ENCODE assay signal across 9 mouse cellular contexts in the genomic region with DNA sequence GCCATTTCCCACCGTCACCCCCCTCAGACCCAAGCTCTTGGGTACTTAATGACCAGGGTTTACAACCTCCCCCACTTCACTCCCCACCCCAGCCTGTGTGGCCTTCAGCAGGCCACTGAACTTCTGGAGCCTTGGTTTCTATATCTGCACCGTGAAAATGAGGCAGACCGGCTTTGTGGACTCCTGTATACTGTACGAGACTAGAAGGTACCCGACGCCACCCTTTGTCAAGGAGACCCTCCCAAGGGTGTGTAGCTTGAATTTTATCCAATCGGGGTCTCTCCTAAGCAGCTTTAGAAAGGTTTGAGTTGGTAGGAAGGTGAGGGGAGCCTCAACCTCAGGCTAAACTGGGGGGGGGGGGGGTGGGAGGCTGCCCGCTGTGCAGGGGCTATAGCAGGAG. TPM values are rescaled to one million over a fixed set of nuclear protein-coding genes. Genes with fewer than 3 reads are reported as not detected.
DNase-seq lines count a peak whose midpoint lies in the region; ATAC-seq lines count a peak whose summit lies in the region.
"Had no signal": no experiment of that assay in that cellular context is flagged by ENCODE, and none has a peak within 500 bp of the region (broad histone marks: within the 10 kb centered on the region; RNA-seq: fewer than 3 reads in every experiment).

No protein-coding gene starts in this region.

- no peaks in the 10 kb centered on the region for H3K36me3 ChIP-seq in lung, embryonic 15.5 days
- H3K36me3 ChIP-seq in forebrain, embryonic 14.5 days (ENCODE audit: control insufficient read depth, insufficient read depth, low read length) = no peaks in the 10 kb centered on the region
- no peaks in the 10 kb centered on the region for H3K36me3 ChIP-seq in limb, embryonic 11.5 days (ENCODE audit: control insufficient read depth, insufficient read depth, low read length)
- no peaks in the 10 kb centered on the region for H3K36me3 ChIP-seq in stomach, embryonic 14.5 days (ENCODE audit: control insufficient read depth, insufficient read depth, low read length)

- peaks cover 11% of the 10 kb centered on the region; the same call in 1 of the 2 replicates for H3K4me1 ChIP-seq in lung, embryonic 15.5 days
- peaks cover 18% of the 10 kb centered on the region for H3K4me1 ChIP-seq in forebrain, embryonic 14.5 days (ENCODE audit: control insufficient read depth, insufficient read depth, low read length)
- peaks cover 9% of the 10 kb centered on the region; the same call in 1 of the 2 replicates for H3K4me1 ChIP-seq in limb, embryonic 11.5 days (ENCODE audit: control insufficient read depth, insufficient read depth, low read length)
- H3K4me1 ChIP-seq in stomach, embryonic 14.5 days (ENCODE audit: control insufficient read depth, insufficient read depth, low read length) = peaks cover 9% of the 10 kb centered on the region; the same call in 1 of the 2 replicates

- peak overlapping the region; percentile 46 for H3K4me2 ChIP-seq in lung, embryonic 15.5 days
- H3K4me2 ChIP-seq in forebrain, embryonic 14.5 days (ENCODE audit: low read length) = peak overlapping the region; percentile 28; the same call in 1 of the 2 replicates
- peak overlapping the region; percentile 37; the same call in 1 of the 2 replicates for H3K4me2 ChIP-seq in limb, embryonic 11.5 days (ENCODE audit: low read depth, severe bottlenecking)
- peak overlapping the region; percentile 29 for H3K4me2 ChIP-seq in stomach, embryonic 14.5 days (replicated peaks; ENCODE audit: low read depth, low read length)

- WGBS in lung, embryonic 15.5 days = 26% methylated on average over 8 of the region's 8 CpGs
- WGBS in forebrain, embryonic 14.5 days = 21% methylated on average over 8 of the region's 8 CpGs
- 16% methylated on average over 8 of the region's 8 CpGs for WGBS in limb, embryonic 11.5 days
- 17% methylated on average over 7 of the region's 8 CpGs for WGBS in stomach, embryonic 14.5 days

- peaks cover 36% of the 10 kb centered on the region; the same call in 1 of the 2 replicates for H3K27me3 ChIP-seq in lung, embryonic 15.5 days
- H3K27me3 ChIP-seq in forebrain, embryonic 14.5 days (replicated peaks; ENCODE audit: control insufficient read depth, insufficient read depth, low read length) = peaks cover 27% of the 10 kb centered on the region
- 0 out of 2 replicates have a peak, but pooled peaks cover 3% of the 10 kb centered on the region for H3K27me3 ChIP-seq in limb, embryonic 11.5 days (ENCODE audit: control insufficient read depth, insufficient read depth, low read length)
- H3K27me3 ChIP-seq in stomach, embryonic 14.5 days (ENCODE audit: control insufficient read depth, insufficient read depth, low read length) = no peaks in the 10 kb centered on the region; the same call in 1 of the 2 replicates

- no peak for DNase-seq in lung, postnatal 4 days
- no peak for DNase-seq in forebrain, embryonic 14.5 days (ENCODE audit: low spot score)
- DNase-seq in limb, embryonic 11.5 days (ENCODE audit: low spot score) = peak; percentile 28
- no peak for DNase-seq in left cerebral cortex, postnatal 25 days (ENCODE audit: low spot score in 2 of 2)
- DNase-seq in thymus, postnatal 0 days (ENCODE audit: low spot score) = no peak
- no peak for DNase-seq in spleen, postnatal 4 days (ENCODE audit: low spot score in 2 of 2)

- intact Hi-C loops in left cerebral cortex, postnatal 25 days (cut with DNase I) = no loop called here

- no peak overlapping the region for H3K9ac ChIP-seq in lung, embryonic 15.5 days
- 0 out of 2 replicates have a peak overlapping the region, but pooled peaks have one; percentile 21 for H3K9ac ChIP-seq in forebrain, embryonic 14.5 days (ENCODE audit: low read length)
- no peak overlapping the region for H3K9ac ChIP-seq in limb, embryonic 11.5 days (ENCODE audit: low read length)
- H3K9ac ChIP-seq in stomach, embryonic 14.5 days (replicated peaks; ENCODE audit: low read depth, low read length) = no peak overlapping the region
- H3K9ac ChIP-seq: liver, embryonic 14.5 days had no signal

- no peak overlapping the region for H3K27ac ChIP-seq in lung, embryonic 15.5 days
- no peak overlapping the region for H3K27ac ChIP-seq in forebrain, embryonic 14.5 days (ENCODE audit: low read depth, low read length)
- H3K27ac ChIP-seq in limb, embryonic 11.5 days (replicated peaks; ENCODE audit: low read depth, low read length) = no peak overlapping the region
- H3K27ac ChIP-seq in stomach, embryonic 14.5 days (ENCODE audit: low read length) = no peak overlapping the region
- H3K27ac ChIP-seq: liver, embryonic 14.5 days had no signal

- H3K9me3 ChIP-seq in lung, embryonic 15.5 days = no peaks in the 10 kb centered on the region
- no peaks in the 10 kb centered on the region for H3K9me3 ChIP-seq in forebrain, embryonic 14.5 days (replicated peaks; ENCODE audit: control insufficient read depth, low read length)
- no peaks in the 10 kb centered on the region for H3K9me3 ChIP-seq in limb, embryonic 11.5 days (ENCODE audit: control insufficient read depth, low read length)
- H3K9me3 ChIP-seq in stomach, embryonic 14.5 days (ENCODE audit: control insufficient read depth, low read depth, low read length) = no peaks in the 10 kb centered on the region

- no peak overlapping the region for H3K4me3 ChIP-seq in lung, embryonic 15.5 days
- no peak overlapping the region for H3K4me3 ChIP-seq in forebrain, embryonic 14.5 days (ENCODE audit: low read depth, low read length)
- no peak overlapping the region for H3K4me3 ChIP-seq in limb, embryonic 11.5 days (ENCODE audit: low read depth, low read length)
- no peak overlapping the region for H3K4me3 ChIP-seq in stomach, embryonic 14.5 days (ENCODE audit: low read depth, low read length)

- no peak for ATAC-seq in lung, embryonic 15.5 days (ENCODE audit: borderline replicate concordance, extremely low read depth, low FRiP score, low TSS enrichment)
- no peak for ATAC-seq in forebrain, embryonic 14.5 days
- no peak for ATAC-seq in limb, embryonic 11.5 days (ENCODE audit: insufficient number of reproducible peaks, low FRiP score, low TSS enrichment, low read depth)
- no peak for ATAC-seq in stomach, embryonic 14.5 days (ENCODE audit: insufficient number of reproducible peaks, insufficient read depth, low FRiP score, low read depth)

RNA-seq across cellular contexts. Expression of a gene that starts 55.2 kb away (rescaled TPM):
- polyA plus RNA-seq in lung, embryonic 15.5 days (2015; fragmentation: Nextera tagmentation; extraction: Ambion mirVana) = 10.7 and 12.8 TPM in 2 replicates
- polyA plus RNA-seq in forebrain, embryonic 14.5 days (2014; fragmentation: Nextera tagmentation; extraction: Ambion mirVana) = 10.5 and 12.1 TPM in 2 replicates
- polyA plus RNA-seq in limb, embryonic 11.5 days (2014; fragmentation: Nextera tagmentation; extraction: Ambion mirVana) = 5.9 and 8.1 TPM in 2 replicates
- polyA plus RNA-seq in stomach, embryonic 14.5 days (2014; fragmentation: Nextera tagmentation; extraction: Ambion mirVana) = 11.0 and 11.3 TPM in 2 replicates
- total RNA-seq in left cerebral cortex, postnatal 25 days (2021) = 10 to 100 TPM; 11.9 to 22.5 TPM
- polyA plus RNA-seq in thymus, postnatal 0 days (2015; fragmentation: Nextera tagmentation; extraction: Ambion mirVana) = 14.1 and 15.1 TPM in 2 replicates
